Mouse (Mus musculus): ENCODE measurements around the gene D5Ertd579e.

D5Ertd579e gene

GRCm38 (mm10) chr5:36695461-36696231 lies at the start of gene D5Ertd579e:
Gene D5Ertd579e, minus strand, starts transcription at chr5:36696024.
- DNase-seq (ENCODE audit: low spot score), result peak; percentile 85

GRCm38 (mm10) chr5:36742126-36742848 lies 46.5 kb upstream of the D5Ertd579e start:
- peak; percentile 88 for DNase-seq (ENCODE audit: low spot score)

- DNase-seq (ENCODE audit: low spot score), result peak; percentile 74
Measured at GRCm38 (mm10) chr5:36739829-36740228, 44.0 kb upstream of the D5Ertd579e start.

GRCm38 (mm10) chr5:36738799-36739615 lies 43.2 kb upstream of the D5Ertd579e start:
- DNase-seq (ENCODE audit: low spot score), result peak; percentile 53

- peak; percentile 53 for DNase-seq (ENCODE audit: low spot score)
Measured at GRCm38 (mm10) chr5:36737765-36738164, 41.9 kb upstream of the D5Ertd579e start.

GRCm38 (mm10) chr5:36736009-36736408 lies 40.2 kb upstream of the D5Ertd579e start:
- no peak for DNase-seq (ENCODE audit: low spot score)

GRCm38 (mm10) chr5:36735106-36735505 lies 39.3 kb upstream of the D5Ertd579e start:
- no peak for DNase-seq (ENCODE audit: low spot score)

- no peak for DNase-seq (ENCODE audit: low spot score)
Measured at GRCm38 (mm10) chr5:36733405-36733804, 37.6 kb upstream of the D5Ertd579e start.

GRCm38 (mm10) chr5:36731901-36732652 lies 36.3 kb upstream of the D5Ertd579e start:
- no peak for DNase-seq (ENCODE audit: low spot score)

GRCm38 (mm10) chr5:36730689-36731088 lies 34.9 kb upstream of the D5Ertd579e start:
- no peak for DNase-seq (ENCODE audit: low spot score)

- DNase-seq (ENCODE audit: low spot score), result no peak
Measured at GRCm38 (mm10) chr5:36729923-36730322, 34.1 kb upstream of the D5Ertd579e start.

GRCm38 (mm10) chr5:36729086-36729473 lies 33.3 kb upstream of the D5Ertd579e start:
- DNase-seq (ENCODE audit: low spot score), result no peak

GRCm38 (mm10) chr5:36728403-36729085 lies 32.7 kb upstream of the D5Ertd579e start:
- DNase-seq (ENCODE audit: low spot score), result no peak

- DNase-seq (ENCODE audit: low spot score), result no peak
Measured at GRCm38 (mm10) chr5:36727776-36728175, 32.0 kb upstream of the D5Ertd579e start.

GRCm38 (mm10) chr5:36727136-36727535 lies 31.3 kb upstream of the D5Ertd579e start:
- DNase-seq (ENCODE audit: low spot score), result no peak

GRCm38 (mm10) chr5:36726387-36726801 lies 30.6 kb upstream of the D5Ertd579e start:
- DNase-seq (ENCODE audit: low spot score), result no peak

- DNase-seq (ENCODE audit: low spot score), result no peak
Measured at GRCm38 (mm10) chr5:36725861-36726260, 30.0 kb upstream of the D5Ertd579e start.

GRCm38 (mm10) chr5:36724274-36724673 lies 28.4 kb upstream of the D5Ertd579e start:
- DNase-seq (ENCODE audit: low spot score), result peak; percentile 77

- DNase-seq (ENCODE audit: low spot score), result no peak
Measured at GRCm38 (mm10) chr5:36723356-36723755, 27.5 kb upstream of the D5Ertd579e start.

GRCm38 (mm10) chr5:36722415-36722856 lies 26.6 kb upstream of the D5Ertd579e start:
- peak; percentile 97 for DNase-seq (ENCODE audit: low spot score)

All from adipocyte (in vitro differentiated cells).